Mouse (Mus musculus) kidney, adult 9 months (tissue): ENCODE results near the gene Adk.

Source experiments
- DNase-seq: peaks from one replicate; pipeline ENCODE4 v3.0.0; 2022

The Adk gene

GRCm38 (mm10) chr14:21278907-21279535 lies 226.6 kb downstream of the Adk start:
- DNase-seq, result peak; percentile 10

DNA sequence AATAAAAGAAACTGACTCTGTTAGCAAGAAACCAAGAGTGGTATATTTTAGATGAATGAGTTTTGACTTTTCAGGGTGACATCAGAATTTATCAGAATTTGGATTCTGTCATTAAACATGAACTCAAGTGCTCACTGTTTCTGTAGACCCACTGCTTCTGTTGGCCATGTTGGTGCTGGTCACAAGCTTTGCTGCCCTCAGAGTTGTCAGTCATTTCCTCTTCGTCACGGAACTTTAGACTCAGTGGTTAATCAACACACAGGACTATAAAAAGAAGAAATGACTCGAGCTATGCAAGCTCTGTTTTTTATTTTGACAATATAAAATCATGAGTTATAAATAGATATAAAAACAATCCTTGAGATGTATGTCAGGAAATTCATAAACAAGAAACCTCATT lies 228.1 kb downstream of the Adk start:
- peak; percentile 61 for DNase-seq

DNA sequence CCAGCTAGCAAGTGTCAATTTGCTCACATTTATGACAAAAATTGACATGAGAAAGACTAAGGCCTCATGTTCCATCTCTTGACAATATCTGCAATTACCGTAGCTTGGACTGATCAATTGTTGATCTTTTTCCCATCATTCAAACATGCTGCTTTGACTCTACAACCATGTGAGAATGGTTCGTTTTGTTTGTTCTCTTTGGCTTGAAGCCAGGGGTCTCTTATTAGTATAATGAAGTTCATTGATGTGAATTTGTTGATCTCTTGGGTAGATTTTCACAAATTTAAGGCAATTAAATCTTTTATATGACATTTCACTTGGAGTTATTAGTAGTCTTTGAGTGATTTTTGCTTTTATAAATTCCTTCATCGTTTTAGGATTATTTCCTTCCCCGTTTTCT lies 229.1 kb downstream of the Adk start:
- DNase-seq, result no peak

DNA sequence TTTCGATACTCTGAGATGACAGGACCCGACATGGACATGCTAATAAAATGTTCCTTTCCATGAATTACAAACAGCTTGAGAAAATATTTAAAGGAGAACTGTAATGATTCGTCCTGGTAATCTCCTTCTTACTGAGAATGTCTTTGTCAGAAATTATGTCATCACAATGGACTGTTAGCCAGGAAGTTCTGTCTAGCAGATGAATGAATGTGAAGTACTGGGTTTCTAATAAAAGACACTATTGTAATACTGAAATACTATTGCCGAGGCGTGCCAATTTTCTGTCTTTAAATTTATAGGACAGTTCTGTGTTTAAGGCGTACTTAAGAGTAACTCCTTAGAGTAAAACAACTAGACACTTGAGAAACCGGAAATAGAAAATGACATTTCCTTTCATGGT lies 231.7 kb downstream of the Adk start:
- DNase-seq, result no peak

DNA sequence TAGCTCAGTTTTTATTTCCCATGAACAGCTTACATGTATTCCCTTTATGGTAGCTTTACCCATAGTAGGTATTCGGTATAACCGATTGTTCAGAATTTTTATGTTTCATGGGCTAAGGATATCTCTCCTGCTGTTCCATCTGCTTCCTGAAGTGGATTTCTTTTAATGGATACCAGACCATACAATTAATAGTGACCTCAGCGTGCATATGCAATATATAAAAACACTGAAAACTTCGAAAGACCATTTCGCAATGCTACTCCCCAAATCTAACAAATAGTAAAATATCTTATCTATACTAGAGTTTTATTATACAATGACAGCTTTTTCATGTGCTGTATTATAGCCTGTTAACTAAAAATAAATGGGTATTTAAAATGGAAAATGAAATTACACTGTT lies 232.5 kb downstream of the Adk start:
- no peak for DNase-seq

DNA sequence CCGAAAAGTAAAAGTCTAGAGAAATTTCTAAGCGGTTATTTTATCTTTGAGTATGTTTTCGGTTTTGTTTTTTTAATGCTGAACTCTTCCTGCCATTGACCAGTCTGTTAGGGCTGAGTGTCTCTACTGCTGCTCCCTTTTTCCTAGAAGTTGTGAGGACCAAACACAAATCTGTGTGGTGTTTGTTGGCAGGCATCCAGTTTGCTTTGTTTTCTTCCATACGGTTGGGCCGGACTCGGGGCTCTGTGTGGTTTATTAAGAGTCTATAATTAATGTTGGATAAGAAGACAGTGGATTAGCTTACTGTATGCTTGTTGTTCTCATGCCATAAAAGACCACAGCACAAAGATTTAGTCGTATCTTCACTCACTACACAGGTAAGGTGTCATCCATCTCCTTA lies 233.9 kb downstream of the Adk start:
- no peak for DNase-seq

DNA sequence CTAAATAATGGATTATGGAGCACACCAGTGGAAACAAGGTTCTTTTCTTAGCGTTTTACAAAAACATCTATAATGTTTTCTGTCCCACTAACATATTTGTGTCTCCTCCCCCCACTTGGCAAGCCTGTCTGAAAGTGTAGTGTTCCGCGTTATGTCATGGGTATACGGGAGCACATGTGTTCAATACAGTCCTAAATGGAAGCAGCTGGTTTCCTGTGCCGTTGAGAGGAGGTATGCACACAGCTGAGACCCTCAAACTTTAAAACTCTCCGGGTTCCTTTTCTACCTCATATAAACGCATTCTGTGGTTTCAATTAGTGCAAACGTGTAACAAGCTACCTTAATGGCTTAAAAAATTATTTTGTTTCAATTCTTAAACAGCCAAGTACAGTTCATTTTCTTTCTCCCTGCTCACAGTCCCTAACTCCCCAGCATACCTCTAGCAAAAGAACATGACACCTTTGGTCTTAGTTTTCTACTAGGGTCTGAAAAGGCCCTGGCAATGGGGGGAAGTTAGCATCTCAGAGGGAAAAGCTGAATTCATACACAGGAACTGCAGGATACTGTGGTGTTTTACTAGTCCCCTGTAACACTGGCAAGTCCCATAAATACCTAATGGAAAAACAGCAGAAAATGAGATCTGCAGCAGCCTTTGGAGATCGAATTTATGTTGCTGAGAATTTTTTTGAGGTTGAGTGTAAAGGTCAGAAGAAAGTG lies 235.5 kb downstream of the Adk start:
- no peak for DNase-seq

- DNase-seq, result no peak
Observed at GRCm38 (mm10) chr14:21299743-21300142, 247.4 kb downstream of the Adk start.

- peak; percentile 8 for DNase-seq
Observed at GRCm38 (mm10) chr14:21304815-21305214, 252.4 kb downstream of the Adk start.

DNA sequence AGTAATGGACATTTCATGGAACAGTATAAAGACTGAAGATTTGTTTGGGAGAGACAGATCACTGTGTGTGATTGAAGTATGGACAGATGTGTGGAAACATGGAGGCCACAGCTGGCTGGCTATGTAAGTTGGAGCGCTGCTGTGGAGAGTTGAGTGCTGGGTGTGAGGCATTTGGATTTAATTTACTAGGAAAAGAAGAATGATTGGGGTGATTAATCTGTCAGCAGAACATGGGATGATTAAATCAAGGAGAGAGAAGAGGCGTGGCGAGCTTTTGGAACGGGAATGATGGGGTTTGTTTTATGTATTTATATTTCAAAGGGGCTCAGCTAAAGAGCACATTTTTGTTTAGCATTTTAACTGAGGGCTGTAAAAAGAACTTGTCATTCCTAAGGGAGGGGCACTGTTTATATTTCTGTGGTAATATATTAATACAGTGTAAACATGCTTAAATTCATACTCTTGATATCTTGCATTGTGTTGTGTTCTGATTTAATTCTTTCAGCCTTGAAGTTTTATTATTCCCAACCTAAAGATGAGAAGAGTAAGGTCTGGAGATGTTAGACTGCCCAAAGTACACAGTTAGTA lies 256.1 kb downstream of the Adk start:
- DNase-seq, result no peak

GRCm38 (mm10) chr14:21310530-21310929 lies 258.2 kb downstream of the Adk start:
- DNase-seq, result no peak

DNA sequence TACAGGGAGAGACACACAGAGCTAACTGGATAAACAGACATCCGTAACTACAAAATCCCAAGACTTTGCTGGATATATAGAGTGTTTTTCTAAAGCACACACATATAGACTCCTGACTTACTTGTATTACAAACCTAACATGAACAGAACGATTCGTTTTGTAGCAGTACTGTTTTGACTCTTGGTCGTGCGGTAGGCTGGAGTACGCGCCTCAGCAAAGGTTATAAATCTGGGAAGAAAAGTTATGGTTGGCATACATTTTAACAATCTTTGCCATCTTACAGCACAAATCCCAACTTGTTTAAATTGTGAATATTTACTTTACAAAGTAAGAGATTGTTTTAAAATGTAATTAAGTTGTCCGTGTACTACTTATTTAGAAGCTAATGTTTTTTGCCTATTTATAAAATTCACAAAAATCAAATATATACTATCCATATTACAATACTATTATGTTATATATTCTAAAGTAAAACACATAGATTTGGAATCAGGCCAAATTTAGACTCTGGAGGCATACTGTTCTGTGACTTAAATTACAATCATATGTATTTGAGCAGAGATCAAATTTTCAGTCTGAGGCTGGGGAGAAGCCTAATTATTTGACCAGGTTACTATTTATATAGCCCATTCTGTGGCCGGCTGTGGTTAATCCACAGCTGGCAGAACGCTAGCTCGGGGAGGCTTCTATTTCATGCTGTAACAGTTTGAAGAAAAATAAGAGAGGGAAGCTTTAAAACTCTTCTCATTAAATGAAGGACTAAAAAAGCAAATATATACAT lies 261.4 kb downstream of the Adk start:
- no peak for DNase-seq

DNA sequence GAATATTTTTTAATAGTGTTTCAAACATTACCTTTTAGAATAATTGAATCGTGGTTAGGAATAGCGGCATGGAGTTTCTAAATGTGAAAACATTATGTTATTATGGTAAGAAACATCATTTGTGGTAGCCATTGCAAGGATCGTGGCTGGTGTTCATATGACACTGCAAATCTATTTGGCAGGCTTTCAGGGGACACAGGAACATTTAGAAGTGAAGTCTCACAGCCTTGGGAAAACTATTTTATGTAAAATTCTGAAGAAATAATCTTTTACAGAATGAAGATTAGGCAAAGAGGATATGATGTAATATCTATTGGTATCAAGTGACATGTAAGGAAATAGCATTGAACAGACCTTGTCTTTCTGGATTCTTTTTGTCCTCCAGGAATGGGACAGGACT lies 262.1 kb downstream of the Adk start:
- no peak for DNase-seq

GRCm38 (mm10) chr14:21334826-21335225 lies 282.5 kb downstream of the Adk start:
- DNase-seq, result no peak

DNA sequence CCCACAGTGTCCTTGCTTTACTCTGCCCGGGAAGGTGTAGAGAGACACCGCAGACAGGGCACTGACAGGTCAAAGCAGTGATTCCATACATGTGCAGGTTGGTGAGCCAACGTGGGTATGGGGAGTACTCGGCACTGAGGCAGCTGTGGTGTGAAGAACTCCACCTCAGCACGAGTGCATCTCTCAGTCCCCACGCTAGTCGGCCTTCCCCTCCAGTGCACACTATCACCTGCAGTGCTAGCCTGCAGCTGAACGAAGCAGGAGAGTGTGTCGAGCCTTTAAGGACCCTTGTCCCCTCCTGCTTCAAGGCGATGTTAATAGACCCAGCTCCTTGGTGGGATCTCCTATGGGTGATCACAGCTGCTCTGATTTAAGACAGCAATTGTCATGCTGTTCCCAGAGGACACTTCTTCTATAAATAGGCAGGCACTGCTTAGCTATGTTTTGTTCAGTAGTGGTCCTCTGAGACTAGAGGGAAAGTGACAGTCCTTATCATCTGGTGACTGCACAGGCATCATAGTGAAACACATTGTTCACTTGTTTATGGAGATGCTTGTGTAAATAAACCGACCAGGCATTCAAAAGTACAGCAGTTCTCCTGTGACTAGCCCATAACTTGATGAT lies 283.4 kb downstream of the Adk start:
- no peak for DNase-seq

GRCm38 (mm10) chr14:21337948-21338347 lies 285.6 kb downstream of the Adk start:
- DNase-seq, result no peak

DNA sequence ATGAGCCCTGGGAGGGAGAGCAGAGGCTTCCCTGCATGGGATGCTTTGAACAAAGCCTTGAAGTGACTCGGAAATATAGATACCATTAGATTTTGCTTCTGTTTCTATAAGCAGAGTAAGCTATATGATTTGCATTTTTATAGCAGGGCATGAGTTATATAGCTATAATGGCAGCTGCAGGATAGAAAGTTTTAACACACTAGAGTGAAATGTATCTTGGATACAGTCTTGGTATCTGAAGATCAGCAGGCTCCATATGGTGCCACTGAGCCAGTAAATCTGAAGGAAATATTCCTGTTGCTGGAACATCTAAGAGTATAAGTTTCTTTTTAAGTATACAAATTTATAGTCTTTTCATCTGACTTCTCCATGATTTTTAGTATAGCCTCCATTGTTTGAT lies 288.8 kb downstream of the Adk start:
- no peak for DNase-seq

DNA sequence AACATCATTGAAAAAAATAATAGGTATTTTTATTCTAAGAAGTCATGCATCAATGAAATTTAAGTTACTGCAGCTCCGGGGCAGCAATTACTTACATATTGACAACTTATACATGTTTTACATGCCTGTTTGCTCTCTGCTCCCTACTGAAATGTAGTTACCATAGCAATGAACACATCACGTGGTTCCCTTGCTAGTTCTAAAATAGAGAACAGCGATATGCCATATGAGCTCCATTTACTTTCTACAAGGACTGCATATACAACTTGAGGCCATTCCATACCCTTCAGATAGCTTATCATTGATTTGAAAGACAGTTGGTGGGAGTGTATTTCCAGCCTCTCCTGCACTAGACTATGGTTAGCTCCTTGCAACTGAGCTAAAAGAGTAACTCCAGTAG lies 290.6 kb downstream of the Adk start:
- no peak for DNase-seq

DNA sequence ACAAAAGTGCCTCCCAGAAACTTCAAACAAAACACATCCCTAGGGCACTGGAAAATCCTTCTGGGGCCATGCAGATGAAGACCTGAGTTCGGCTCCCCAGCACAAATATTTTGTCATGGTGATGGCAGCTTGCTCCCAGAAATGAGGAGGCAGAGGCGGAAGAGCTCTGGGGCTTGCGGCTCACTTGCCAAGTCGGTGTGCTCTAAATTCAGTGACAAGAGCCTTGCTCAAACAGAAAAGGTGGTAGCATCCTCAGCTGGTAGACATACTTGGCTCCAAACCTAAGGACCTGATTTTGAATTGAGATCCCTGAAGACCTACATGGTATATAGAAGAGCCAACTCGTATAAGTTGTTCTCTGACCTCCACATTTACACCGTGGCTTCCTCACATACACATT lies 292.5 kb downstream of the Adk start:
- DNase-seq, result no peak

- no peak for DNase-seq
Observed at GRCm38 (mm10) chr14:21348611-21349260, 296.4 kb downstream of the Adk start.

DNA sequence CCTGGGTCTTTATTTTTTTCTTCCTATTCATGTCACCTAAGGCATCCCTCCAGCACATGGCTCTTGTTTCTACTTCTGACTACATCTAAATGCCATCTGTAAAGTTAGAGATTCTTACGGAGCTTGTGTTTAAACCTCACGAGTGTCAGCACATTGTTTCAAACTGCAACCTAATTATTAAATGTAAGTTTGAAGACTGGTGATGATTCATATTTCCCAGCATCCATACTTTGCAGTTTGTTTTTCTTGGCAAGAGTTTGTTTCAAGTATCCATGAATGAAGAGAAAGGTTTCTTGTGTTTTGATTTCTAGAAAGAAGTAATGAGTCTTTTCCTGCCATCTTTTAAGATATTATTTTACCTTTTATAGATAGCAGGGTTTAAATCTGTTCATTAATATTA lies 299.3 kb downstream of the Adk start:
- DNase-seq, result no peak

- no peak for DNase-seq
Observed at GRCm38 (mm10) chr14:21356286-21356685, 303.9 kb downstream of the Adk start.
